Mouse (Mus musculus): ENCODE data around the gene Eml5. TPM values are rescaled to one million over a fixed set of nuclear protein-coding genes. Genes with fewer than 3 reads are reported as not detected.

Eml5 gene
- polyA plus RNA-seq, 1 experiment from 2014 or later = 19.8 TPM

GRCm38 (mm10) chr12:98881796-98882195 lies 19.5 kb downstream of the Eml5 start:
- no peak for ATAC-seq (ENCODE audit: low FRiP score)
- Histone ChIP-seq H3K9me3 (replicated peaks) (no peaks in the 10 kb centered on the region), H3K4me3 (replicated peaks) (no peak overlapping the region), H3K27ac (replicated peaks) (no peak overlapping the region), H3K9ac (replicated peaks) (no peak overlapping the region), H3K4me2 (no peak overlapping the region), H3K36me3 (no peaks in the 10 kb centered on the region), H3K27me3 (replicated peaks) (no peaks in the 10 kb centered on the region), H3K4me1 (no peaks in the 10 kb centered on the region)
- WGBS = 54% methylated on average over 5 of the region's 5 CpGs

- Histone ChIP-seq H3K36me3 (no peaks in the 10 kb centered on the region), H3K4me2 (no peak overlapping the region), H3K9ac (replicated peaks) (no peak overlapping the region), H3K4me3 (replicated peaks) (no peak overlapping the region), H3K27me3 (replicated peaks) (no peaks in the 10 kb centered on the region), H3K9me3 (replicated peaks) (no peaks in the 10 kb centered on the region), H3K27ac (replicated peaks) (no peak overlapping the region), H3K4me1 (no peaks in the 10 kb centered on the region)
- no peak for ATAC-seq (ENCODE audit: low FRiP score)
- WGBS = 39% methylated on average over 1 of the region's 1 CpGs
Observed at GRCm38 (mm10) chr12:98878693-98879092, 22.6 kb downstream of the Eml5 start.

GRCm38 (mm10) chr12:98875216-98875615 lies 26.1 kb downstream of the Eml5 start:
- H3K4me2 ChIP-seq = no peak overlapping the region
- no peaks in the 10 kb centered on the region for H3K27me3 ChIP-seq (replicated peaks)
- H3K4me3 ChIP-seq (replicated peaks) = no peak overlapping the region
- H3K36me3 ChIP-seq = peaks cover 1% of the 10 kb centered on the region; the same call in 1 of the 2 replicates
- H3K9ac ChIP-seq (replicated peaks) = no peak overlapping the region
- H3K4me1 ChIP-seq = no peaks in the 10 kb centered on the region
- ATAC-seq (ENCODE audit: low FRiP score) = no peak
- no peak overlapping the region for H3K27ac ChIP-seq (replicated peaks)
- no peaks in the 10 kb centered on the region for H3K9me3 ChIP-seq (replicated peaks)
- WGBS = 69% methylated on average over 2 of the region's 2 CpGs

- Histone ChIP-seq H3K27me3 (replicated peaks) (no peaks in the 10 kb centered on the region), H3K4me2 (no peak overlapping the region), H3K4me1 (no peaks in the 10 kb centered on the region), H3K9ac (replicated peaks) (no peak overlapping the region), H3K27ac (replicated peaks) (no peak overlapping the region), H3K4me3 (replicated peaks) (no peak overlapping the region), H3K9me3 (replicated peaks) (no peaks in the 10 kb centered on the region), H3K36me3 (peaks cover 12% of the 10 kb centered on the region)
- 96% methylated on average over 10 of the region's 10 CpGs for WGBS
- ATAC-seq (ENCODE audit: low FRiP score) = no peak
Observed at GRCm38 (mm10) chr12:98872836-98873235, 28.4 kb downstream of the Eml5 start.

- H3K9me3 ChIP-seq (replicated peaks) = no peaks in the 10 kb centered on the region
- H3K27ac ChIP-seq (replicated peaks) = no peak overlapping the region
- H3K4me1 ChIP-seq = no peaks in the 10 kb centered on the region
- 88% methylated on average over 4 of the region's 4 CpGs for WGBS
- H3K9ac ChIP-seq (replicated peaks) = no peak overlapping the region
- ATAC-seq (ENCODE audit: low FRiP score) = no peak
- H3K4me3 ChIP-seq (replicated peaks) = no peak overlapping the region
- no peak overlapping the region for H3K4me2 ChIP-seq
- H3K27me3 ChIP-seq (replicated peaks) = no peaks in the 10 kb centered on the region
- peaks cover 28% of the 10 kb centered on the region for H3K36me3 ChIP-seq
Observed at GRCm38 (mm10) chr12:98863436-98863835, 37.8 kb downstream of the Eml5 start.

- 98% methylated on average over 2 of the region's 2 CpGs for WGBS
- Histone ChIP-seq H3K27ac (replicated peaks) (no peak overlapping the region), H3K4me3 (replicated peaks) (no peak overlapping the region), H3K27me3 (replicated peaks) (no peaks in the 10 kb centered on the region), H3K36me3 (peaks cover 28% of the 10 kb centered on the region), H3K4me2 (no peak overlapping the region), H3K9me3 (replicated peaks) (no peaks in the 10 kb centered on the region), H3K4me1 (no peaks in the 10 kb centered on the region), H3K9ac (replicated peaks) (no peak overlapping the region)
- ATAC-seq (ENCODE audit: low FRiP score) = no peak
Observed at GRCm38 (mm10) chr12:98860316-98860715, 41.0 kb downstream of the Eml5 start.

GRCm38 (mm10) chr12:98850767-98851166 lies 50.5 kb downstream of the Eml5 start:
- Histone ChIP-seq H3K4me1 (no peaks in the 10 kb centered on the region), H3K9ac (replicated peaks) (no peak overlapping the region), H3K4me3 (replicated peaks) (no peak overlapping the region), H3K27ac (replicated peaks) (no peak overlapping the region), H3K4me2 (no peak overlapping the region), H3K36me3 (peaks cover 8% of the 10 kb centered on the region; the same call in 1 of the 2 replicates), H3K27me3 (replicated peaks) (no peaks in the 10 kb centered on the region), H3K9me3 (replicated peaks) (no peaks in the 10 kb centered on the region)
- WGBS = 28% methylated on average over 3 of the region's 3 CpGs
- ATAC-seq (ENCODE audit: low FRiP score) = no peak

GRCm38 (mm10) chr12:98844774-98845173 lies 56.5 kb downstream of the Eml5 start:
- 98% methylated on average over 3 of the region's 3 CpGs for WGBS
- no peak overlapping the region for H3K4me2 ChIP-seq

GRCm38 (mm10) chr12:98840135-98840534 lies 61.1 kb downstream of the Eml5 start:
- Histone ChIP-seq H3K27me3 (replicated peaks) (no peaks in the 10 kb centered on the region), H3K4me3 (replicated peaks) (no peak overlapping the region), H3K9ac (replicated peaks) (no peak overlapping the region), H3K27ac (replicated peaks) (no peak overlapping the region), H3K4me1 (no peaks in the 10 kb centered on the region), H3K9me3 (replicated peaks) (no peaks in the 10 kb centered on the region), H3K4me2 (no peak overlapping the region), H3K36me3 (peaks cover 16% of the 10 kb centered on the region; the same call in 1 of the 2 replicates)
- WGBS = 96% methylated on average over 3 of the region's 3 CpGs
- no peak for ATAC-seq (ENCODE audit: low FRiP score)

More at GRCm38 (mm10) chr12:98844774-98845173, 56.5 kb downstream of the Eml5 start:
- Histone ChIP-seq H3K9me3 (replicated peaks) (no peaks in the 10 kb centered on the region), H3K4me1 (no peaks in the 10 kb centered on the region), H3K27ac (replicated peaks) (no peak overlapping the region), H3K4me3 (replicated peaks) (no peak overlapping the region), H3K9ac (replicated peaks) (no peak overlapping the region), H3K27me3 (replicated peaks) (no peaks in the 10 kb centered on the region), H3K36me3 (peaks cover 10% of the 10 kb centered on the region; the same call in 1 of the 2 replicates)
- no peak for ATAC-seq (ENCODE audit: low FRiP score)

GRCm38 (mm10) chr12:98837940-98838339 lies 63.3 kb downstream of the Eml5 start:
- no peak for ATAC-seq (ENCODE audit: low FRiP score)

GRCm38 (mm10) chr12:98835466-98835865 lies 65.8 kb downstream of the Eml5 start:
- Histone ChIP-seq H3K27me3 (replicated peaks) (no peaks in the 10 kb centered on the region), H3K36me3 (peaks cover 16% of the 10 kb centered on the region), H3K9me3 (replicated peaks) (no peaks in the 10 kb centered on the region), H3K9ac (replicated peaks) (no peak overlapping the region), H3K4me1 (no peaks in the 10 kb centered on the region), H3K4me2 (no peak overlapping the region), H3K4me3 (replicated peaks) (no peak overlapping the region), H3K27ac (replicated peaks) (no peak overlapping the region)
- 95% methylated on average over 2 of the region's 2 CpGs for WGBS
- no peak for ATAC-seq (ENCODE audit: low FRiP score)

More at GRCm38 (mm10) chr12:98837940-98838339, 63.3 kb downstream of the Eml5 start:
- no peak overlapping the region for H3K9ac ChIP-seq (replicated peaks)
- peaks cover 16% of the 10 kb centered on the region; the same call in 1 of the 2 replicates for H3K36me3 ChIP-seq
- no peak overlapping the region for H3K4me2 ChIP-seq
- no peaks in the 10 kb centered on the region for H3K4me1 ChIP-seq
- WGBS = 95% methylated on average over 3 of the region's 3 CpGs
- no peak overlapping the region for H3K4me3 ChIP-seq (replicated peaks)
- H3K9me3 ChIP-seq (replicated peaks) = no peaks in the 10 kb centered on the region
- no peak overlapping the region for H3K27ac ChIP-seq (replicated peaks)
- no peaks in the 10 kb centered on the region for H3K27me3 ChIP-seq (replicated peaks)

GRCm38 (mm10) chr12:98834879-98835278 lies 66.4 kb downstream of the Eml5 start:
- H3K4me2 ChIP-seq = no peak overlapping the region
- ATAC-seq (ENCODE audit: low FRiP score) = no peak
- H3K36me3 ChIP-seq = peaks cover 16% of the 10 kb centered on the region
- WGBS = 91% methylated on average over 2 of the region's 2 CpGs
- H3K4me3 ChIP-seq (replicated peaks) = no peak overlapping the region
- H3K9me3 ChIP-seq (replicated peaks) = no peaks in the 10 kb centered on the region
- no peak overlapping the region for H3K9ac ChIP-seq (replicated peaks)
- no peaks in the 10 kb centered on the region for H3K4me1 ChIP-seq
- no peak overlapping the region for H3K27ac ChIP-seq (replicated peaks)
- no peaks in the 10 kb centered on the region for H3K27me3 ChIP-seq (replicated peaks)

GRCm38 (mm10) chr12:98833901-98834300 lies 67.4 kb downstream of the Eml5 start:
- no peaks in the 10 kb centered on the region for H3K4me1 ChIP-seq
- ATAC-seq (ENCODE audit: low FRiP score) = no peak
- no peaks in the 10 kb centered on the region for H3K9me3 ChIP-seq (replicated peaks)
- H3K36me3 ChIP-seq = peaks cover 21% of the 10 kb centered on the region
- H3K27me3 ChIP-seq (replicated peaks) = no peaks in the 10 kb centered on the region
- no peak overlapping the region for H3K27ac ChIP-seq (replicated peaks)
- 90% methylated on average over 1 of the region's 1 CpGs for WGBS
- H3K4me3 ChIP-seq (replicated peaks) = no peak overlapping the region
- no peak overlapping the region for H3K4me2 ChIP-seq
- H3K9ac ChIP-seq (replicated peaks) = no peak overlapping the region
